Mouse (Mus musculus): ENCODE data around the gene Sdf4.

Gene Sdf4

DNA sequence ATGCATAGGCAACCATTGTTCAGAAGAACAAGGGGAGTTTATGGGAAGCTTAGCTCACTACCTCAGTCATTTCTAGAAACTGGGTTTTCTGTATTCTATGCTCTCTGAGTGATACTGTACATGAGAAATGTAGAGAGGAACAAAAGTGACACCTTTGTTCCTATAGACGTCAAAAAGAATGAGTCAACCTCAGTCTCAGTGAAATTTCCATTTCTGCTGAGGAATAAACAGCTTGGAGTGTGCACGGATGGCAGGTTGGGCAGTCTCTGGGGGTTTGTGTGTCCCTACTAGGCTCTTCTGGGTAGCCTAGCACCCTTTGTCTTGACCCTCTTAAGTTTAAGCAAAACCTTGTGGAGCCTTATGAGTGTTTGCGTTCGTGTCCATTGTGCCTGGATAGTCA is 15.7 kb downstream of the Sdf4 start:
- no peak for DNase-seq

- DNase-seq: peak; percentile 23
Measured at GRCm38 (mm10) chr4:156013637-156014036, 21.0 kb downstream of the Sdf4 start, which contains the start of gene Tnfrsf4. Tnfrsf4 (plus strand) TSS chr4:156013843.

DNA sequence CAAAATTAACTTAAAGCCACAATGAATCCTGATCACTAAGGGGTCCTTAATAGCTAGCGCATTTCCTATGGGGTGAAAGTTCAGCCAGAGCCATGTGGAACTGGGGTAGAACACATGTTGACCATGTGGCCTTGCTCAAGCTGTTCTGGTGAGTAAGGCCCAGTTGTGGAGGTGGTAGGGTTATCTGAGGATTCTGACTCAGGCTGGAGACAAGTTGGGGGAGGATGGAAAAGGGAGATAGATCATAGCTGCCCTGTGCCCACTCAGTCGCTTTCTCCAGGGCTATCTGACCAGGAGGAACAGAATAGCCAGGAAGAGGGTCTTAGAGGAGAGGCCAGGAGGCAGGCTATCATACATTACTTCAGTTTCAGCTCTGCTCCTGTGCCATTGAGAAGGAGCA is 21.8 kb downstream of the Sdf4 start:
- DNase-seq: no peak

DNA sequence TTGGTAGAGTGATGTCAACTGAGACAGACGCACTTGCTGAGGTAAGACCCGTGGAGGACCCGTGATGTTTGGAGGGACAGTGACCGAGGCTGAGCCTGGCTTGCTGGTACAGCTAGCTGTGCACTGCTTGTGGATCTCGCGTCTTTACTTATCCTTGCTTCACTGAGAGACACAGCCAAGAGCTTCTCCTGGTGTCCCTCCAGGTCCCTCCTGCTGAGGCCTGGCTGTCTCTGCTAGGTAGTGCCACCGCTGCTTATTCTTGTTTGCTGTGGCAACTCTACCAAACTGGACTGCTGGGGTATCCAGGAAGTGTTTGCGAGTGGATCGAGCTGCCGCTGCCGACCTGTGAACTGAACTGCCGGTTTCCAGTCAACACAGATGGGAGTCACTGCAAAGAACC is 27.1 kb downstream of the Sdf4 start:
- no peak for DNase-seq

DNA sequence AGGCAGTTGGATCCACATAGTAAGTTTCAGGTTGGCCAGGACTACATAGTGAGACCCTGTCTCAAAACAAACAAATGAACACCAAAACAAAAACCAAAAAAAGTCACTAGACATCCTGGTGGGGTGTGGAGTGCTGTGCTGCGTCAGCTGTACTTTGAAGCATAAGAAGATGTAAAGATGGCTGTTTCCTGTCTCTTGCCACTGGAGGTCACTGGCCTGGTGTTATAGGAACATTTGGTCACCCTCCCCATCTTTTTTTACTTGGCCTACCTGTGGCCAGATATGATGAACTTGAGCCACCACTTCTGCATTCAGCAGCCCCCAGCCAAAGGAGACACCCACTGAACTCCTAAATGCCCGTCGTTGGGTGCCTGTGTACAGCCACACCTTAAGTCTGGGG is 28.7 kb downstream of the Sdf4 start:
- DNase-seq: no peak

DNA sequence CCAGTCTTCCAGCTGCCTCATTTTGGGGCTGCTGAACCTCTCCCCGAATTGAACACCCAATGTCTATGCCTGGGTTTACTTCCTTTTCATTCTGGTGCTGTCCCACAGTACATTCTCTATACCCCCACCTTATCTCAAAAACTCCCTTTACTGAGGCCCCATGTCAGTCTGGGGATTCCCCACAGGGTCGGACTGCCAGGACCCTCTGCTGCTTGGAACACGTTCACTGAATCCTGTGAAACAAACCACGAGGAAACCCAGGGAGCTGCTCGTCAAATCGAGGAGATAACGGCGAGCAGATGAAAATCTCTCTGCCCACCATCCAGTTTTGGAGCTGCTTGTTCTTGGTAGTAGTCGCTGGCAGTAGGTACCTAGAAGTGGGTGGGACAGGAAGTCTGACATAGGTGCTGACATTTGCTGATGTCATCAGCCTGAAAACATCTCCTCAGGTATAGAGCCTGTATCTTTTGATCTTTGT is 29.3 kb downstream of the Sdf4 start:
- DNase-seq: no peak

DNA sequence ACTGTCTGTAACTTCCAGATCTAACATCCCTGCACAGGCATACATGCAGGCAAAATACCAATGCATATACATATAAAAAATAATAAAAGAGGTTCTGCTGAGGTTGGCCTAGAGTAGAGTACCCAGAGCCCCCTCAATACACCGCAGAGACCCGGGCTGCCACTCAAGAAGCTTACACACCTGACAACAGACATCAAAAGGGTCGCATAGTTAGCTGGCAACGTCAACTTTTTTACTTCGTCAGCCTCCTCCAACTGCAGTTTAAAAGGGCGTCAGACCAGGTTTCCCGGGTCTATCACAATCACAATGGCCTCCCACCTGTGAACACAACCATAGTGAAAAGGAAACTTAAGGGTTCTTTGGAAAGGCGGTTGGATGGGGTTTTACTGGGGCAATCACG is 30.8 kb downstream of the Sdf4 start:
- no peak for DNase-seq

DNA sequence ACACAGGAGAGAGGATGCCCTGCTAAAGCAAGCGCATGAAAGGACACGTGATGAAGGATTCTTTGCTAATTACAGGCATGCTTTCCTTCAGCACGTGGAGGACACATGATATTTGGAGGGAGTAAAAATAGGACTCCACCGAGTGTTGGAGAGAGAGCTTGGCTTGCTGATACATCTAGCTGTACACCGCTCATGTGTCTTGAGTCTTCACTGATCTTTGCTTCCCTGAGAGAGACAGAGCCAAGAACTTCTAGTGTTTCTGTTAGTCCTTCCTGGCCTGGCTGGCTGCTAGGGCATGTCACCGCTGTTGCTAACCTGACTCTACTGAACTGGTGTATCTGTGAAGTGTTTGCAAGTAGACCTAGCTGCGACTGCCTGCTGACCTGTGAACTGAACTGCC is 31.5 kb downstream of the Sdf4 start:
- DNase-seq: no peak

DNA sequence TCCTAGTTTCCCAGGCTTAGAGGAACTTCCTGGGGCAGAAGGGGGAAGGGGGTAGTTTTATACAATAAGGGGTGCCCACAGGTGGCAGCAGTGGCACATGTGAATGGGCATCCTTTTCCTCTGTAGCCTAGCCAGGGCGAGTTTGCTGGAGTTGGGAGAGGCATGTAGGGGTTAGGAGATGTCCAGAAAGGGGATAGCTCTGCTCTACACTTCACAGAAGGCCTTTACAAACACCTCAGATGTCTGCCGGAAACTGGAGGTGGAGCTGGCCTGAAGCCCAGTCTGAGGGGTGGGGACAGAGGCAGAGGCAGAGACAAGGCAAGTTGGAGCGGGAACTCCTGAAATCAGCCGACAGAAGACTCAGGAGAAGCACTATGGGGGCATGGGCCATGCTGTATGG is 33.3 kb downstream of the Sdf4 start, which contains the start of gene Tnfrsf18:
Tnfrsf18 (plus strand) TSS at position 152 of the 400 bp plus-strand sequence.
- DNase-seq: peak; percentile 30

DNA sequence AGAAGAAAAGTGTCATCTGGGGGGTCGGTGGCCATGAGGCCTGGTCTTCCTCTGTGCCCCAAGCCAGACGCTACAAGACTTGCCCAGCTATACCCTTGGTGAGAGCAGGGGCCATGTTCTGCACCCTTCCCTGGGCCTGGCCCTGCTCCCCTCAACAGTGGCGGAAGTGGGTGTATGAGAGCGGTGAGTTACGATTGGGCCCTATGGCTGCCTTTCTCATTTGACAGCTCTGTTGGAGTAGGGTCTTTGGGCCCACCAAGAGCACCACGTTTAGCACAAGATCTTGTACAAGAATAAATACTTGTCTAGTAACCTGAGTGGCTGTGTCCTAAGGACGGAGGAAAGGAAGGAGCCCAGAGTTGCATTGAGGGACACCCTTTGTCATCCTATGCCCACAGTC is 35.9 kb downstream of the Sdf4 start:
- no peak for DNase-seq

DNA sequence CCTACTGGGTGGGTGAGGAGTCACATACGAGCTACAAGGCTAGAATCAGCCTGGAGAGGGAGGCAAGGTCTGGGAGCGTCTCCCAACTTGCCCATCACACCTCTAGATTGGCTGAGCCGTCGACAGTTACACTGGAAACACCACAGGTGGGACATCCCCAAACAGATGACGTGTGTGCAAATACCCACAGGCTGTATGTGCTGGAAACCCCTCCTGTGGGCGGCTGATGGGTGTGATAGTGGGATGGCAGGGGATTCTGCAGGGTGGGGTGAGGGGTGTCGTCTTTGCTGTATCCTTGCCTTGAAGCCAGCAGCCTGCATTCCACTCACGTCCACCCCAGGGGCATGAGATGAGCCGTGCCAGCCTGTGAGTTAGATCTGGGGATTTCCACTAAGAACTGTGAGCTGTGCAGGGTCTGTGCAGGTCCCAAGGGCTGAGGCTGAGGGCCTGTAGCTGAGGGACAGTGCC is 38.0 kb downstream of the Sdf4 start:
- no peak for DNase-seq

DNA sequence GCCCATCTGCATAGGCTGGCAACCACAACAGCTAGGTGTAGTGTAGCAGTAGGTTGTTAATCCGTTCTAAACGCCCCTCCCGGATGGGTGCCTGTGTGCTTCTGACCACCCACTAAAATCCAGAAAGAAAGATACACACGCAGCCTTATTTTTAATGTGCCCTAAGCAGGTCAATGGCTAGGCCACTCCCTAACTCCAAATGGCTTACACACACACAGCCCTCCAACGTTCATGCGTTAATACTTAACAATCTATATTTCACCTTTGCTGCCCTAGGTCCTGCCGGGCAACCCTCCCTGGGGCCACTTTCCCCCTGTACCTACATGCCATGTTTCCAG is 38.6 kb downstream of the Sdf4 start:
- no peak for DNase-seq

- peak; percentile 87 for DNase-seq
Measured at GRCm38 (mm10) chr4:156031593-156032391, 39.1 kb downstream of the Sdf4 start.

GRCm38 (mm10) chr4:156032856-156033255 is 40.2 kb downstream of the Sdf4 start:
- no peak for DNase-seq

GRCm38 (mm10) chr4:156033476-156034119 is 40.9 kb downstream of the Sdf4 start:
- DNase-seq: no peak

DNA sequence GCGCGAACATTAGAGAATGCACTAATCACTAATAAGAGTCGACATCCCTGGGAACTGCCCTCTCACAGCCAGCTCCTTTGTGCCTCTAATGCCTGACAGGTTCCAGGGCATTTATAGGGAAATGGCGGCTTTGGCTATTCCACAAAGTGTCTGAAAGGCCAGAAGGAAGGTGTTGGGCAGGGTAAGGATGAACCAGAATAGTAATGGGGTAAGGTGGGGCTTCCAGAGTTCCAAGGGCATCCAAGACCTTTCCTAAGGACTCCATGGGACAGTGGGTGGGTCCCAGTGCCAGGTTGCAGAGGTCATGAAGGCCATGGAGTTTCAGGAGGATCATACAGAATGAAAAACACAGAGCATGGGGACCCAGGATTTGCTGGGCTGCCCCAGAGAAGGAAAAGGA is 41.6 kb downstream of the Sdf4 start:
- DNase-seq: no peak

DNA sequence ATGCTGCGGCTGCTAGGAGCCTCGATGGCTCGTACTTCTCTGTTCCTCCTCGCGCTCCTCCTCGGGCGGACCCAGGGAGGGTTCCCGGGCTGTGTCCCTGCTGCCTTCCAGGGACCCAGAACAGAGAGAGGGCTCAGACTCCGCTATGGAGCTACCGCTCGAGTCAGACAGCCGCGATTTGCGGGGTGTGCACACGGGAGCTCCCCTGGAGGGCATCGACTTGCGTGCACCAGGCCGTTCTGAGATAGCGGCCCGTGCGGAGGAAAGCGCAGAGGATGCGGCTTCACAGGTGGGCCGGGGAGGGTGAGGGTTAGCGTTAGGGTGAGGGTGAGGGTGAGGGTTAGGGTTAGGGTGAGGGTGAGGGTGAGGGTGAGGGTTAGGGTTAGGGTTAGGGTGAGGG is 42.2 kb downstream of the Sdf4 start:
- DNase-seq: no peak

GRCm38 (mm10) chr4:156044754-156045153 is 52.1 kb downstream of the Sdf4 start:
- DNase-seq: no peak

- no peak for DNase-seq
Measured at GRCm38 (mm10) chr4:156049779-156050178, 57.1 kb downstream of the Sdf4 start.

DNA sequence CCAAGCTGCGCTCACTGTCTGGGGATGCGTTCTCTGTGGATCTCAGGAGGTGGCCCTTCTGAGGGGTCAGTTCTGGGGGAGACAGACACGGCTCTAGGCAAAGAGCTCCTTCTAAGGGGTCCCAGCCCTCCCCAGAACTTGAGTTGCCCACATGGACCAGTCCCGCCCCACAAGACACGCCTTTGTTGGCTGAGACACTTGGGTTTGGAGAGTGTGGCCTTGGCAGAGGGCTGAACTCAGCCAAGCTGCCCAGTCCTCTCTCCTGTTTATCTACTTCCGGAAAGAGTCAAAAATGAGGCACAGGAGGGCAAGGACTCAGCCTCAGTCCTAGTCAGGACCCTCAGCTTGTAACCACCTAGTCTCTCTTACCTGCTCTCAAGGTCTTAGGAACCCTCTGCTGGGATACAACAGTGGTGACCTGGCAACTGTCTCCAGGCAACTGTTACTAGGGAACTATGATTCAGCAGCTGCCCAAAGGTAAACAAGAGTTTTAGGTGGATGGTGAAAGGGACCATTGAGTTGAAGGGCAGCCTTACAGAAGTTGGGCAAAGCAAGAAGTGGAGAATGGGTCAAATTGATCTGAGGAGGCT is 57.8 kb downstream of the Sdf4 start:
- DNase-seq: no peak

- no peak for DNase-seq
Measured at GRCm38 (mm10) chr4:156053113-156053512, 60.4 kb downstream of the Sdf4 start.

DNA sequence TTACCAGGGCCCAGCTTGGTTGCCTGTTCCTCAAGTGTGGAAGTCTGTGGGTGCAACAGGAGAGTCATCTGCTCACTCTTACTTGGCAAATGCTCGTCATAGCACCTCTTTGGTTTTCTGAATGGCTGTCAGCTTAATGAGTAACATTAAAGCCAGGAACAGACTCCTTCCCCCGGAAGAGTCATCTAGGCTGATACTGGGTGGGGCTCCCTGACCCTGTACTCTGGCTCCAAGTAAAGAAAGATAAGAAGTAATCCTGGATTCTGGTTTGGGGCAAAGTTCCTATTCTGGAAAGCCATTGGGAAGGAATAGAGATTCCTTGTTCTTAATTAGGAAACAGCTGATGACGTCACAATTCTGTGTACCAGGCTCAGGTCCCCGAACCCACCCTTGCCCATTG is 61.5 kb downstream of the Sdf4 start:
- no peak for DNase-seq

GRCm38 (mm10) chr4:156054606-156055005 is 61.9 kb downstream of the Sdf4 start:
- no peak for DNase-seq

DNA sequence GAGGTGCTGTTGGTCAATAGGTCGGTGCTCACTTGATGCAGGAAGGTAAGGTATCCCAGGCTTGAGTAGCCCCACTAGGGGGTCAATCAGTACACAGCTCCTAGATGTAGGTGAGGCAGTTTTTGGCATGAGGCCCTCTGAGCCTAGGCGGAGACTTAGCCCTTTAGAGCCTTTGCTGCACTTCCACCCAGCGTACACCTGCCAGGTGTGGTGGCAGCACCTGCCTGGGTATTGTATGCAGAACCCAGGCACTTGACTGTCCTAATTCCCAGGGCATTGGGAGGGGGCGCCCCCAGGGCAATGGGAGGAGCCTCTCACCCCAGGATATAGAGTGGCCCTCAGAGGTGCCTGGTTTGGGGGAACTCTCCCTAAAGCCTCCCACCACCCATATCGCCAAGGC is 62.5 kb downstream of the Sdf4 start:
- DNase-seq: no peak
